Mouse (Mus musculus) limb, embryonic 11.5 days (tissue): ENCODE results near the gene Cpvl. TPM values are rescaled to one million over a fixed set of nuclear protein-coding genes. Genes with fewer than 3 reads are reported as not detected.

ENCODE experiments used
- ATAC-seq: fragments of 200-750 bp; cut with Nextera tagmentation; 2 replicates; pipeline ENCODE4 v1.8.0; 2017; ENCODE audit warnings: low read depth; ENCODE audit not compliant: insufficient number of reproducible peaks, low FRiP score, low TSS enrichment
- DNase-seq: peaks from one replicate; pipeline ENCODE4 v3.0.0-alpha.2; 2015; ENCODE audit warnings: low spot score
- H3K27ac ChIP-seq: fragments of 300-500 bp; sonication (generic); replicated peaks from 2 replicates; pipeline ENCODE4 v1.5.1; 2014; ENCODE audit warnings: low read depth, mild to moderate bottlenecking, low read length
- H3K27me3 ChIP-seq: fragments of 300-500 bp; sonication (generic); 2 replicates; pipeline ENCODE4 v1.6.1; 2014; ENCODE audit warnings: mild to moderate bottlenecking, low read length, mixed read lengths; ENCODE audit not compliant: control insufficient read depth, insufficient read depth
- H3K36me3 ChIP-seq: fragments of 300-500 bp; sonication (generic); 2 replicates; pipeline ENCODE4 v1.6.1; 2014; ENCODE audit warnings: mild to moderate bottlenecking, low read length, moderate library complexity, mixed read lengths; ENCODE audit not compliant: control insufficient read depth, insufficient read depth
- H3K4me1 ChIP-seq: fragments of 300-500 bp; sonication (generic); 2 replicates; pipeline ENCODE4 v1.6.1; 2014; ENCODE audit warnings: low read length, mixed read lengths; ENCODE audit not compliant: control insufficient read depth, insufficient read depth
- H3K4me2 ChIP-seq: fragments of 300-500 bp; sonication (generic); 2 replicates; pipeline ENCODE4 v1.6.1; 2014; ENCODE audit warnings: low read depth, mild to moderate bottlenecking, moderate library complexity; ENCODE audit not compliant: severe bottlenecking
- H3K4me3 ChIP-seq: fragments of 300-500 bp; sonication (generic); 2 replicates; pipeline ENCODE4 v1.5.1; 2014; ENCODE audit warnings: low read depth, low read length
- H3K9ac ChIP-seq: fragments of 300-500 bp; sonication (generic); 2 replicates; pipeline ENCODE4 v1.6.1; 2014; ENCODE audit warnings: mild to moderate bottlenecking, low read length
- H3K9me3 ChIP-seq: fragments of 300-500 bp; sonication (generic); 2 replicates; pipeline ENCODE4 v1.6.1; 2016; ENCODE audit warnings: low read length; ENCODE audit not compliant: control insufficient read depth
- WGBS: fragments of 180-500 bp; shearing (Covaris S2); extraction: QIAGEN DNeasy Blood & Tissue Kit; methylation state at CpG from one replicate; pipeline ENCODE4 v1.1.7; 2014; 5-methylcytosine and 5-hydroxymethylcytosine counted together
- polyA plus RNA-seq: library from polyadenylated mRNA; unstranded; fragments of >200 nt; fragmentation: Nextera tagmentation; extraction: Ambion mirVana; gene quantifications from 2 replicates; pipeline ENCODE4 v1.2.1, GENCODE M21; 2014

Cpvl gene
- polyA plus RNA-seq, 1 experiment from 2014 or later, result 0.25 TPM

DNA sequence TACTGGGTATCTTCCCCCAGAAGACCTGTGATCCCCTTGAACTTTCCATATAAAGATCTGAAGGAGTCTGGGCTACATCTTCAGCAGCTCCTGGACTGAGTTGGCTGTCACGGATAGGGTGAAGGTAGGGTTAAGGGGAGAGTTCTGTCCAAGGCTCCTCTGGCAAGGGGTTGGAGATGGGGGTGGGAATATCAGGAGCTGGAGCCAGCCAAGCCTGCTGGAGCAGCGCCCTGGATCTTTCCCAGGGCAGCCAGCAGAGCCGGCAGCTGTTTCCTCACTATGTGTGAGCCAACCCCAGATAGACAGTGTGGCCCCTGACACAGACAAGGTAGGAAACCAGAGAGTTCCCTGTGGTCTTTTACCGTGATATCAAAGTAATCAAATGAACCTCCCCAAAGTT is 153.3 kb downstream of the Cpvl start:
- Histone ChIP-seq H3K4me2 (no peak overlapping the region), H3K4me3 (no peak overlapping the region), H3K27ac (no peak overlapping the region), H3K9ac (no peak overlapping the region), H3K9me3 (no peaks in the 10 kb centered on the region), H3K27me3 (no peaks in the 10 kb centered on the region), H3K36me3 (no peaks in the 10 kb centered on the region), H3K4me1 (no peaks in the 10 kb centered on the region)
- 68% methylated on average over 4 of the region's 4 CpGs for WGBS
- ATAC-seq (no peak), DNase-seq (no peak)

Other genes starting within 250 kb of the Cpvl start
- gene Tril, start 157.8 kb downstream of the Cpvl start, polyA plus RNA-seq, result 48.1 and 62.8 TPM in 2 replicates
- 9.6 and 9.8 TPM in 2 replicates for gene Chn2, start 60.9 kb upstream of the Cpvl start, polyA plus RNA-seq